In the genomic region with DNA sequence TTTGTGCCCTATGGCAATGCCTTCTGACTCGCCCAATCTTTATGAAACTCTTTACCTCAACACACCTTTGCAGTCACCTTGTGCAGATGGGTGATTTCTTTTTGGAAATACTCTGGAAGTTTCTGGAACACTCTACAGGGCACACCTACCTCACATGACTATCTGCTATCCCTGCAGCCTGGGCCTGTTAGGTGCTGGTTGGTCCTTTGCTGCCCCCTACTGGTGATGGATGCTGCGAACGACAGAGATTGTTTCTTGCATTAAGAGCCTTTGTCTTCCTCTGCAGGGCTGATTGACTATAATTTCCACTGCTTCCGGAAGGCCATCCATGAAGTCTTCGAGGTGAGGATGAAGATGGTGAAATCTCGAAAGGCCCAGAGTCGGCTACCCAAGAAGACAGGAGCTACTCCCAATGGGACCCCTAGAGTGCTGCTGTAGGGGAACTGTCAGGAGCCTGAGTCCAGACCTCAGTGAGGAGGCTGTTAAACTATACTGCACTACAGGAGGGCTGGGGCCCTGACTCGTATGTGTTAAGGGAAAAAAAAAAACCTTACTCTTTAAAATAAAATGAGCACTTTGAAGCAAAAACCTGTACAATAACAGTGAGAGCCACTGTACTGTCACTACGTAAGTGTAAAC, we compare ENCODE assay signal across 8 mouse cellular contexts. TPM values are rescaled to one million over a fixed set of nuclear protein-coding genes. Genes with fewer than 3 reads are reported as not detected.
DNase-seq lines count a peak whose midpoint lies in the region; ATAC-seq and TF ChIP-seq lines count a peak whose summit lies in the region.

No protein-coding gene starts in this region.

- H3K4me1 ChIP-seq in ES-Bruce4 (ENCODE audit: control insufficient read depth, insufficient read depth, low read length): no peaks in the 10 kb centered on the region
- H3K4me1 ChIP-seq in forebrain, embryonic 15.5 days: no peaks in the 10 kb centered on the region
- H3K4me1 ChIP-seq in lung, adult 2 months (ENCODE audit: control insufficient read depth, insufficient read depth, low read length): no peaks in the 10 kb centered on the region
- H3K4me1 ChIP-seq in olfactory bulb, adult 2 months (ENCODE audit: control insufficient read depth, insufficient read depth, low read length): no peaks in the 10 kb centered on the region

- no peaks in the 10 kb centered on the region; the same call in 1 of the 2 replicates for H3K36me3 ChIP-seq in ES-Bruce4 (ENCODE audit: control insufficient read depth, insufficient read depth, low read length, poor library complexity, severe bottlenecking)
- 0 out of 2 replicates have a peak, but pooled peaks cover 15% of the 10 kb centered on the region for H3K36me3 ChIP-seq in forebrain, embryonic 15.5 days

- no peak overlapping the region for H3K4me3 ChIP-seq in ES-Bruce4 (ENCODE audit: low read depth, low read length)
- H3K4me3 ChIP-seq in forebrain, embryonic 15.5 days: no peak overlapping the region
- H3K4me3 ChIP-seq in lung, adult 2 months (replicated peaks; ENCODE audit: extremely low read depth, low read depth, low read length): no peak overlapping the region
- H3K4me3 ChIP-seq in olfactory bulb, adult 2 months (ENCODE audit: insufficient read depth, low read depth, low read length): no peak overlapping the region

- ATAC-seq in cerebellum, adult (ENCODE audit: insufficient number of reproducible peaks, low FRiP score, low TSS enrichment): peak; percentile 90
- ATAC-seq in forebrain, embryonic 15.5 days (replicated peaks): peak; percentile 94

- TF ChIP-seq EP300 in ES-Bruce4 (IDR thresholded peaks at IDR 0.05; ENCODE audit: insufficient read depth, low read depth, low read length): peak; percentile 70; the same call in 1 of the 2 replicates

- no peak overlapping the region for H3K4me2 ChIP-seq in forebrain, embryonic 15.5 days (replicated peaks)

- no peak overlapping the region for H3K9ac ChIP-seq in ES-Bruce4 (ENCODE audit: low read depth, poor library complexity, severe bottlenecking)
- no peak overlapping the region for H3K9ac ChIP-seq in forebrain, embryonic 15.5 days (replicated peaks)

- TF ChIP-seq POLR2A in ES-Bruce4 (IDR thresholded peaks at IDR 0.05; ENCODE audit: insufficient read depth, low read length): no peak
- TF ChIP-seq POLR2A in lung, adult 2 months (IDR thresholded peaks at IDR 0.05; ENCODE audit: borderline replicate concordance, extremely low read depth, low read depth, low read length): no peak
- no peak for TF ChIP-seq POLR2A in olfactory bulb, adult 2 months (IDR thresholded peaks at IDR 0.05; ENCODE audit: insufficient read depth, low read depth, low read length)

- no peaks in the 10 kb centered on the region for H3K27me3 ChIP-seq in ES-Bruce4 (ENCODE audit: control insufficient read depth, insufficient read depth, low read length, poor library complexity, severe bottlenecking)
- H3K27me3 ChIP-seq in forebrain, embryonic 15.5 days: no peaks in the 10 kb centered on the region

- peak; percentile 92 for DNase-seq in heart, postnatal 4 days
- DNase-seq in layer of hippocampus, adult 18-20 months (ENCODE audit: low spot score in 2 of 2): peak; percentile 78 to 96
- peak; percentile 80 for DNase-seq in lung, adult 2 months
- peak; percentile 62 to 68 for DNase-seq in thymus, adult 18-20 months

- TF ChIP-seq CTCF in ES-Bruce4 (IDR thresholded peaks at IDR 0.05; ENCODE audit: low read depth, low read length): peak; percentile 96
- TF ChIP-seq CTCF in lung, adult 2 months (IDR thresholded peaks at IDR 0.05; ENCODE audit: insufficient read depth, low read length): peak; percentile 98
- TF ChIP-seq CTCF in olfactory bulb, adult 2 months (IDR thresholded peaks at IDR 0.05; ENCODE audit: insufficient read depth, low read depth, low read length): peak; percentile 64

- H3K27ac ChIP-seq in ES-Bruce4 (ENCODE audit: insufficient read depth, low read length): no peak overlapping the region
- H3K27ac ChIP-seq in forebrain, embryonic 15.5 days (replicated peaks): no peak overlapping the region
- no peak overlapping the region for H3K27ac ChIP-seq in olfactory bulb, adult 2 months (ENCODE audit: insufficient read depth, low read depth, low read length)

- WGBS in forebrain, embryonic 15.5 days: 44% methylated on average over 9 of the region's 9 CpGs
- 38% methylated on average over 9 of the region's 9 CpGs for WGBS in lung, adult 2 months
- 38% methylated on average over 9 of the region's 9 CpGs for WGBS in olfactory bulb, adult 2 months

- H3K9me3 ChIP-seq in ES-Bruce4 (replicated peaks; ENCODE audit: control insufficient read depth, insufficient read depth, low read length, poor library complexity, severe bottlenecking): no peaks in the 10 kb centered on the region
- H3K9me3 ChIP-seq in forebrain, embryonic 15.5 days: no peaks in the 10 kb centered on the region

RNA-seq across cellular contexts. Expression of a gene that starts 12.7 kb away (rescaled TPM):
- 31.1 and 34.3 TPM in 2 replicates for polyA plus RNA-seq in ES-Bruce4 (2011; ENCODE audit: insufficient read depth, insufficient read length, low read depth, missing spikeins)
- 46.0 and 49.2 TPM in 2 replicates for polyA plus RNA-seq in forebrain, embryonic 15.5 days (2015; fragmentation: Nextera tagmentation; extraction: Ambion mirVana)
- total RNA-seq in heart, postnatal 4 days (2021): 10 to 100 TPM; 44.9 to 46.6 TPM
- total RNA-seq in layer of hippocampus, adult 18-20 months (2021): 100 to 1,000 TPM in 1 of 2 experiments, 10 to 100 TPM in 1; 92.7 to 100 TPM
- polyA plus RNA-seq in lung, adult 2 months (2012; rRNA removed): 14.9 and 17.9 TPM in 2 replicates
- not detected in 2 replicates for polyA plus RNA-seq in olfactory bulb, adult 2 months (2012; ENCODE audit: insufficient read depth, insufficient read length, low replicate concordance, missing spikeins)

RNA-seq across cellular contexts. Expression of a gene that starts 35.6 kb away (rescaled TPM):
- 27.0 and 27.2 TPM in 2 replicates for polyA plus RNA-seq in ES-Bruce4 (2011; ENCODE audit: insufficient read depth, insufficient read length, low read depth, missing spikeins)
- 23.7 and 26.6 TPM in 2 replicates for polyA plus RNA-seq in forebrain, embryonic 15.5 days (2015; fragmentation: Nextera tagmentation; extraction: Ambion mirVana)
- 10 to 100 TPM; 81.7 to 84.3 TPM for total RNA-seq in heart, postnatal 4 days (2021)
- total RNA-seq in layer of hippocampus, adult 18-20 months (2021): 10 to 100 TPM; 64.8 to 70.4 TPM
- 1.8 and 3.4 TPM in 2 replicates for polyA plus RNA-seq in lung, adult 2 months (2012; rRNA removed)
- polyA plus RNA-seq in olfactory bulb, adult 2 months (2012; ENCODE audit: insufficient read depth, insufficient read length, low replicate concordance, missing spikeins): 152 TPM in 1 of 2 replicates, not detected in the other

RNA-seq across cellular contexts. Expression of a gene that starts 44.3 kb away (rescaled TPM):
- polyA plus RNA-seq in ES-Bruce4 (2011; ENCODE audit: insufficient read depth, insufficient read length, low read depth, missing spikeins): not detected in 2 replicates
- 0.48 and 0.74 TPM in 2 replicates for polyA plus RNA-seq in forebrain, embryonic 15.5 days (2015; fragmentation: Nextera tagmentation; extraction: Ambion mirVana)
- not detected for total RNA-seq in heart, postnatal 4 days (2021)
- total RNA-seq in layer of hippocampus, adult 18-20 months (2021): under 1 TPM; 0.62 to 0.81 TPM
- polyA plus RNA-seq in lung, adult 2 months (2012; rRNA removed): 1.3 TPM in 2 replicates
- polyA plus RNA-seq in olfactory bulb, adult 2 months (2012; ENCODE audit: insufficient read depth, insufficient read length, low replicate concordance, missing spikeins): not detected in 2 replicates
